Mouse (Mus musculus): ENCODE measurements at regions not wholly inside any gene's neighbourhood (a gene's known extent, or its start where the extent isn't known, plus 50 kb on each side); places are given as distances from the start of the nearest gene placed in this dataset.
A peak's percentile ranks its signal among the peaks of the same experiment; 100 is the strongest.
"Not testable (repeated sequence)": the region's sequence is repeated elsewhere in the genome, so short reads cannot be mapped to it uniquely, and the experiment has no call there.

DNA sequence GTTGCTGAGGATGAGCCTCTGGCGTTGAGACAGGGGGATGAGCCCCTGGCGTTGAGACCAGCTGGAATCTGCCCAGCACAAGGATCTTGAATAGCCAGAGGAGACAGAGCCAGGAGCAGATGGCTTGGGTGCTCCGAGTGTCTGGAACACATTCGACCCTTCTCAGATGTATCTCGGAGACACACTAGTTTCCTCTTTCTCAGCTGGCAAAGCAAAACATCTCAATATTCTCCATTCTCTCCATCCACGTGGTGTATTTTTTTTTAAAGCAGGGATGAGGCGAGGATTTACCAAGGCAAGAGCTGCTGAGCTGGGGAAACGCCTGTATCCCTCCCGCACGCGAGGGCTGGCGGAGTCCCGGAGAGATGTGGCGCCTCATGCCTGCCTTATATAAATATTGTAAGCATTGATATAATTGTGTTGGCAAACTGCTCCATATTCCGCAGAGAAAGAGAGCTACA is 109.7 kb upstream of the Ubl3 start:
- 0 out of 2 replicates have a peak, but pooled peaks have one; percentile 27 for ATAC-seq (ENCODE audit: low read depth)
- Histone ChIP-seq H3K27ac (replicated peaks) (peak overlapping the region; percentile 42; the same call in 1 of the 2 replicates), H3K4me2 (no peak overlapping the region; the same call in 1 of the 2 replicates)

DNA sequence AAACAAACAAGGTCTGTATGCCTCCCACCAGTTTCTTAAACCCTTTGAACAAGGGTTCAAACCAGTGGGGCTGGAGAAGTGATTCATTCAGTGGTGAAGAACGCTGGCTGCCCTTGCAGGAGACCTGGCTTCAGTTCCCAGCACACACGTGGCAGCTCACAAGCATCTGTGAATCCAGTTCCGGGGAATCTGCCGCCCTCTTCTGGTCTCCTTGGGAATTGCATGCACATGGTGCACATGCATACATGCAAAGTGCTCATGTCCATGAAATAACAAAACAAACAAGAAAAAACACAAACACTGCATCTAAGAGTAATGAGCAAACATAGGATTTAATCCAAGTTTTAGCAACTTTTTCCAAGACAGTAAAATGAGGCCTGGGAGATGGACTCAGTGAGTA is 108.5 kb upstream of the Ubl3 start:
- no peaks in the 10 kb centered on the region for H3K27me3 ChIP-seq
- peaks cover 8% of the 10 kb centered on the region; the same call in 1 of the 2 replicates for H3K9me3 ChIP-seq
- 85% methylated on average over 4 of the region's 4 CpGs for WGBS
- H3K9ac ChIP-seq, result no peak overlapping the region
- no peak overlapping the region for H3K4me3 ChIP-seq
- H3K27ac ChIP-seq (replicated peaks), result no peak overlapping the region
- H3K36me3 ChIP-seq, result no peaks in the 10 kb centered on the region
- no peak for ATAC-seq (ENCODE audit: low read depth)
- H3K4me1 ChIP-seq (replicated peaks), result no peaks in the 10 kb centered on the region; the same call in 1 of the 2 replicates
- H3K4me2 ChIP-seq, result no peak overlapping the region

More for the DNA sequence above, 109.7 kb upstream of the Ubl3 start:
- Histone ChIP-seq H3K9ac (no peak overlapping the region), H3K36me3 (no peaks in the 10 kb centered on the region), H3K9me3 (peaks cover 8% of the 10 kb centered on the region; the same call in 1 of the 2 replicates), H3K27me3 (no peaks in the 10 kb centered on the region), H3K4me1 (replicated peaks) (no peaks in the 10 kb centered on the region; the same call in 1 of the 2 replicates), H3K4me3 (no peak overlapping the region)
- WGBS, result 71% methylated on average over 15 of the region's 15 CpGs

DNA sequence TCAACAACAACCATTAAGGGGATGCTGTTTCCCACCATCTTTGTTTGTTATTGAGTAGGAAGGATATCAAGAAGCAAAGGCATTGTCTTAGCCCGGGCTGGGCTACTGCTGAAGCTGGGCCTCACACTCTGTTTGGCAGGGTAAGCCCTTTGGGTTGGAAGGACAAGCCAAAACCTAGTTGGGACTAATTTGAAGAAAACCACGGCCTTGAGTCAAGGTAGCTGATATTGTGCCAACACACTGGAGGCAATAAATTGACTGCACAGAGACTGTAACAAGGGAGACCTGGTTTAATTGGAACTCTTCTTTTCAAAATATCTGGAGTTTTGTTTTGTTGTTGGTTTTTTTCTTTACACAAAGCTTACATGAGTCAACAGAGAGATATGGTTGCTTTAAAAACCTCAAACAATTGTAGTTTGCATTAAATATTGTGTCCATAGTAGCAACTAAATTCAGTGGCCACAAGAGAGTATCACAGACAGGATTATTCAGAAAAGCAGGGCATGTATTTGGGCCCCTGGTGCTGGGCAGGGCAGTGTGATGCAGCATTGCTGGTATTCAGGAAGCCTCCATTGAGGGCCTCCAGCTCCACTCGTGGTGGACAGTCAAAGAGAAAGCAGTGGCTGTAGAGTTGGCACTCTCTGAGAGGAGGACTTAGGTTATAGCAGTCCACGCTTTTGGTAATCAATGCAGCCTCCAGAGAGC is 105.5 kb upstream of the Ubl3 start:
- no peak for ATAC-seq (ENCODE audit: low read depth)

DNA sequence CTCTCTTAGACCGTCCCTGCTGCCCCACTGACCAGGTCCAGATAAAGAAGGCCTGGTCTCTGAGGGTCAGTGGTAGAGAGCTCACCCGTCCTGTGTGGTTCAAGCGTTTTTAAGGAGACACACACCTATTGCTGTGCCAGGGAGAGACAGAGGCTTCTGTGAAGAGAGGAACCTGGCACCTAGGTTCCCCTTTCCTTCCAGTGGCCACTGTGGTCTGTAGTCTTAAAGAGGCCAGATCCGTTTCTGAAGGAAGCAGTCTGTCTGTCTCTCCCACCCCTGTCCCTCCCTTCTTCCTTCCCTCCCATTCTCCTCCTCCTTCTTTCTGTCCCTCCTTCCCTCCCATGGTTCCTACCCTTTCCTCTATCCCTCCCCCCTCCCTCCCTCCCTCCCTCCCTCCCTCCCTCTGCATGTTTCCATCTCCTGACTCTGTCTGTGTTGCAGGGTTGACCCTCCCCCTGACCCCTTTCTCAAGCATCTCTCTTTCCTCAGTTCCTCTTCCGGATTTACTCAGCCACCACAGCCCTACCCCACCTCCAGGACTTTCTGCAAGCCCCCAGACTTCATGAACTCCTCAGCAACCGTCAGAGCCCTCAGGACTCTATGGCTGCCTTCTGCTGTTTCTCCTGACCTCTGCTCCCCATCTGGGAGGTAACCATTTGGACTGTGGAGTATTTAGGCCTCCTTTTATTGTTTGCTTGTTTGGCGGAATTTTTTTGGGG is 100.1 kb upstream of the Ubl3 start:
- Histone ChIP-seq H3K27me3 (no peaks in the 10 kb centered on the region), H3K4me2 (no peak overlapping the region), H3K9me3 (no peaks in the 10 kb centered on the region), H3K4me3 (no peak overlapping the region), H3K36me3 (no peaks in the 10 kb centered on the region), H3K9ac (no peak overlapping the region), H3K27ac (replicated peaks) (no peak overlapping the region), H3K4me1 (replicated peaks) (no peaks in the 10 kb centered on the region)
- no peak for ATAC-seq (ENCODE audit: low read depth)
- 62% methylated on average over 7 of the region's 7 CpGs for WGBS

More for the DNA sequence above, 105.5 kb upstream of the Ubl3 start:
- 76% methylated on average over 4 of the region's 4 CpGs for WGBS
- H3K9me3 ChIP-seq, result peaks cover 8% of the 10 kb centered on the region; the same call in 1 of the 2 replicates
- H3K4me2 ChIP-seq, result no peak overlapping the region
- no peak overlapping the region for H3K9ac ChIP-seq
- no peak overlapping the region for H3K27ac ChIP-seq (replicated peaks)
- no peaks in the 10 kb centered on the region; the same call in 1 of the 2 replicates for H3K4me1 ChIP-seq (replicated peaks)
- H3K4me3 ChIP-seq, result no peak overlapping the region
- H3K27me3 ChIP-seq, result no peaks in the 10 kb centered on the region
- H3K36me3 ChIP-seq, result no peaks in the 10 kb centered on the region

DNA sequence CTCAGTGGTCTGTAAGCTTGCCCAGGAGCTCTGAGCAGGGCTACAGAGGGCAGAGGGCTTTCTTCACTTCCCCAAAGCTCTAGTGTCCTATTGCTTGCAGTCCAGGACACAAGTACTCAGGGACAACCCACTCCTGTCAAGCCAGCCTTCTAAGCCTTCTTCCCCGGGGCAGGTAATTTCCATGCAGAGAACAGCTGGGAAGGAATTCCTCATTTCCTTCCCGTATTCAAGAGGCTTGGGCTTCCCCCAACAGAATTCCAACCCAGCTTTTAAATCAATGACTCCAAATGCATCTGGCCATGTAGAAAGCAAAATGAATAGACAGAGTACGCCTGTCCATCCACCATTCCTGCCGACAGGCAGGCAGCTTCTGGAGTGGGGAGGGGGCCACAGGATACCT is 99.1 kb upstream of the Ubl3 start:
- ATAC-seq (ENCODE audit: low read depth), result no peak
- H3K36me3 ChIP-seq, result no peaks in the 10 kb centered on the region
- H3K4me2 ChIP-seq, result no peak overlapping the region
- H3K9me3 ChIP-seq, result no peaks in the 10 kb centered on the region
- no peak overlapping the region for H3K9ac ChIP-seq
- H3K27me3 ChIP-seq, result no peaks in the 10 kb centered on the region
- no peak overlapping the region for H3K4me3 ChIP-seq
- H3K27ac ChIP-seq (replicated peaks), result no peak overlapping the region
- H3K4me1 ChIP-seq (replicated peaks), result no peaks in the 10 kb centered on the region
- WGBS, result 62% methylated on average over 4 of the region's 4 CpGs

DNA sequence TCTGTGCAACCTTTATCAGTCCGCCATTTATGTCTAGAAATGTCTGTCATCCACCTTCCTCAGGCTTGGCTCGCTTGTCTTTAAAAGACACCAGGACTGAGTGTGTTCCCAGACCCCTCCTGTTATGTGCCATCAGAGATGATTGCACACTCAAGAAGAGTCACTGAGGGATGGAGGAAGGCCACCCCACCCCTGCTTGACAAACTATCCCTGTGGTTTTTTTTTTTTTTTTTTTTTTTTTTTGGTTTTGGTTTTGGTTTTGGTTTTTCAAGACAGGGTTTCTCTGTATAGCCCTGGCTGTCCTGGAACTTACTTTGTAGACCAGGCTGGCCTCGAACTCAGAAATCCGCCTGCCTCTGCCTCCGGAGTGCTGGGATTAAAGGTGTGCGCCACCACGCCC is 97.0 kb upstream of the Ubl3 start:
- WGBS, result 96% methylated on average over 7 of the region's 7 CpGs
- ATAC-seq (ENCODE audit: low read depth); H3K9ac ChIP-seq: not testable (repeated sequence)

DNA sequence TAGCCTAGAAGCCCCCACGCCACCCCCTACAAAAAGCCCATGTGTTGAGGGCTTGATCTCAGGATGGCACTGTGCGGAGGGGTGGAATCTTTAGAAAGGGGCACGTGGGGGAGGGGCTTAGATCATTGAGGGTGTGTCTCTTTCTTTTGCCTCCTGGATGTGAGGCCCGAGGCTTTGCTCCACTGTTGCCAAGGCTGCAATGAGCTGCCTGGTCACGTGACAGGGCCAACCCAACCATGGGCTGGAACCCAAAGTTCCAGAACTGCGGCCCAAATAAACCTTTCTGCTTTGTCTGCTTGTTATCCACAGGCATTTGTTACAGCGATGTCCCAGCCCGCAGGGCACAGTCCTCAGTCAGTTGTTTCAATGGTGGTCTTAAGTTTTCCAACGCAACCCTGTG is 96.5 kb upstream of the Ubl3 start:
- Histone ChIP-seq H3K4me3 (no peak overlapping the region), H3K27ac (replicated peaks) (no peak overlapping the region), H3K27me3 (no peaks in the 10 kb centered on the region), H3K36me3 (no peaks in the 10 kb centered on the region), H3K9ac (no peak overlapping the region), H3K4me1 (replicated peaks) (0 out of 2 replicates have a peak, but pooled peaks cover 3% of the 10 kb centered on the region), H3K9me3 (no peaks in the 10 kb centered on the region), H3K4me2 (no peak overlapping the region)
- 82% methylated on average over 9 of the region's 9 CpGs for WGBS
- no peak for ATAC-seq (ENCODE audit: low read depth)

More for the DNA sequence above, 97.0 kb upstream of the Ubl3 start:
- not testable (repeated sequence) for H3K27ac ChIP-seq (replicated peaks); H3K4me3 ChIP-seq; H3K27me3 ChIP-seq; H3K9me3 ChIP-seq; H3K4me2 ChIP-seq; H3K36me3 ChIP-seq; H3K4me1 ChIP-seq (replicated peaks)

DNA sequence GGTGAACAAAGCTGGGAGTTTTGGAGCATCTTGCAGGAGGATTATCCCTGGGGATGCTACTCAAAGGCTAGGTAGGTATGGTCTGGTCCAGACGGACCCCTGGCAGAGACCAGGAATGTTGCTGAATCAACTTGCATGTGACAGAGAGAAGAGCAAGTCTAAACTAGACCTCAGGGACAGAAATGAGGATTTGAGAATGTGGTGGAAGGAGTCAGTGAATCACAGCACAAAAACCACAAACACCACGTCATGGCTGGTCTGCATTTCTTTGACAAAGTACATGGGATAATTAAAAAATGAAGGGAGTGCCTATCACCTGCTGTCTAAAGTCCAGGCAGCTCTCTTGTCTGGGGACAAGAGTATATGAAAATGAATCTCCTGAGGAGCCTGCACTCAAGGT is 95.1 kb upstream of the Ubl3 start:
- no peak for ATAC-seq (ENCODE audit: low read depth)
- Histone ChIP-seq H3K36me3 (no peaks in the 10 kb centered on the region), H3K9me3 (no peaks in the 10 kb centered on the region), H3K4me3 (no peak overlapping the region), H3K9ac (no peak overlapping the region), H3K27me3 (no peaks in the 10 kb centered on the region), H3K27ac (replicated peaks) (no peak overlapping the region), H3K4me1 (replicated peaks) (0 out of 2 replicates have a peak, but pooled peaks cover 3% of the 10 kb centered on the region), H3K4me2 (no peak overlapping the region)
- WGBS, result 61% methylated on average over 2 of the region's 2 CpGs

DNA sequence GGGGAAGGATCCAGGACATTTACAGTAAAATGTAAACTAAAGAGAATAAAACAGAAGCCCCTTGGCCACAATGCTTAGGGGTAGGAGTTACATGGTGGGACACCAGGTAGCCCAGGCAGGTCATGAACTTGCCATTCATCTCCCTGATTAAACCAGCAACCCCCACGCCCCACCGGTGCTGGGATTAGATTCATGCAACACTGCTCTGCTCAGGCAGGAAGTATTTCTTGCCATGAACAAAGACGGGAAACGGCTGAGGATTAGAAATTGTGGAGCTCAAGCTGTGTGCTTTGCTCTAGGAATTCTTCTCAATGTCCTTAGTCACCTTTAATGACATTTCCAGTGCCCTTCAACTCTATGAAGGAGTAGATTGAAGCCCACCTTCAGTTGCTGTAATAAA is 93.2 kb upstream of the Ubl3 start:
- 0 out of 2 replicates have a peak, but pooled peaks cover 3% of the 10 kb centered on the region for H3K4me1 ChIP-seq (replicated peaks)
- no peaks in the 10 kb centered on the region for H3K36me3 ChIP-seq
- ATAC-seq (ENCODE audit: low read depth), result no peak
- no peaks in the 10 kb centered on the region for H3K9me3 ChIP-seq
- WGBS, result 74% methylated on average over 4 of the region's 4 CpGs
- no peak overlapping the region for H3K9ac ChIP-seq
- no peak overlapping the region for H3K4me3 ChIP-seq
- H3K4me2 ChIP-seq, result no peak overlapping the region
- H3K27ac ChIP-seq (replicated peaks), result no peak overlapping the region
- peaks cover 7% of the 10 kb centered on the region; the same call in 1 of the 2 replicates for H3K27me3 ChIP-seq

DNA sequence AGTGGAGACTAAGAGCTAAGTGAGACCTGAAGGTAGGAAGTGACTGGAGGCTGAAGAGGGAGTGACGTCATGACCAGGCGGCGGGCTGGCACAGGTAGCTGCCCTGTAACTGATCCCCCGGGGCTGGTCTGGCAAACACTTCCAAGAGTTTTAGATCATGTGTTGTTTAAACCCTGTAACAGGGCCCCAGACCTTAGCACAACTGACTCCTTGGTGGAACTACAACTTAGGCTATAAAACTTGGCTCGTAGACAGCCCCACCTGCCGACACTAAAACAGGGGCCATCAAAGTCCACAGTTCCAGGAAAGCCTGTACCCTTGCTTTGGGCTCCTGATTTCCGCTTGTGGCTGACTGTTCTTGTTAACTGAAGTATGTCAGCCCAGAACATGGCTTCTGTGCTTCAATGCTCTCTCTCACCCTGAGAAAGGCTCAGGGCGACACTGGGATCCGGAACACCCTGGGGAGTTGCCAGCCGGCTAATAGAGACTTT is 92.6 kb upstream of the Ubl3 start:
- ATAC-seq (ENCODE audit: low read depth), result no peak

DNA sequence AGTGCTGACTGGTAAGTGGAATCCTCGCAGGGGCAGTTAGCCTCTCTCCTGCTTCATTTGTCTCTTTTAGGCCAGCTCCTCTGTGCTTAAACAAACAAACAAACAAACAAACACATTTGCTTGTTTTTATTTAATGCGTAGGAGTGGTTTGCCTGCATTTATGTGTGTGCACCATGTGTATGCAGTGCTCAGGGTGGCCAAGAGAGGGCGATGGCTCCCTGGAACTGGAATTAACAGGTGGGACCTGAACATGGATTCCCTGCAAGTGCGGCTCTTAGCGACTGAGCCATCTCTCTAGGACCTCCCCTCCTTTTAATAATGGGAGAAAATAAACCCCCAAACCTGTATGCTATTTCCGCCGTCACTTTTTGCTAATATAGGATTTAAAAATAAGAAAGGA is 91.8 kb upstream of the Ubl3 start:
- WGBS, result 97% methylated on average over 7 of the region's 7 CpGs
- no peak for ATAC-seq (ENCODE audit: low read depth)
- Histone ChIP-seq H3K4me2 (no peak overlapping the region), H3K4me3 (no peak overlapping the region), H3K36me3 (no peaks in the 10 kb centered on the region), H3K27ac (replicated peaks) (no peak overlapping the region), H3K27me3 (peaks cover 7% of the 10 kb centered on the region; the same call in 1 of the 2 replicates), H3K9ac (no peak overlapping the region), H3K9me3 (no peaks in the 10 kb centered on the region), H3K4me1 (replicated peaks) (0 out of 2 replicates have a peak, but pooled peaks cover 3% of the 10 kb centered on the region)

More for the DNA sequence above, 92.6 kb upstream of the Ubl3 start:
- Histone ChIP-seq H3K36me3 (no peaks in the 10 kb centered on the region), H3K9me3 (no peaks in the 10 kb centered on the region), H3K9ac (no peak overlapping the region), H3K4me2 (no peak overlapping the region), H3K27ac (replicated peaks) (no peak overlapping the region), H3K4me3 (no peak overlapping the region), H3K4me1 (replicated peaks) (0 out of 2 replicates have a peak, but pooled peaks cover 3% of the 10 kb centered on the region), H3K27me3 (peaks cover 7% of the 10 kb centered on the region; the same call in 1 of the 2 replicates)
- WGBS, result 82% methylated on average over 10 of the region's 10 CpGs

Data from neural tube, embryonic 13.5 days (tissue).